Mouse (Mus musculus): ENCODE results near the gene Ms4a6c.
"Not testable (repeated sequence)": the region's sequence is repeated elsewhere in the genome, so short reads cannot be mapped to it uniquely, and the experiment has no call there.

GRCm38 (mm10) chr19:11497300-11497699 is 28.1 kb downstream of the Ms4a6c start:
- TF ChIP-seq CTCF (conservative IDR thresholded peaks at IDR 0.05 in 1 of 2, IDR thresholded peaks at IDR 0.05 in 1 of 2; ENCODE audit: low read depth in 2 of 2, low read length in 2 of 2); IRF4 (IDR thresholded peaks at IDR 0.05; ENCODE audit: low read depth, low read length); SIN3A (IDR thresholded peaks at IDR 0.05; ENCODE audit: low read length); UBTF (IDR thresholded peaks at IDR 0.05; ENCODE audit: low read depth, low read length); ZMIZ1 (IDR thresholded peaks at IDR 0.05; ENCODE audit: low read depth, low read length); MAZ (IDR thresholded peaks at IDR 0.05; ENCODE audit: low read depth, low read length); USF1 (IDR thresholded peaks at IDR 0.05; ENCODE audit: low read depth, low read length); CHD1 (IDR thresholded peaks at IDR 0.05; ENCODE audit: low read depth, low read length); ZNF384 (IDR thresholded peaks at IDR 0.05; ENCODE audit: low read depth, low read length); POLR2A (IDR thresholded peaks at IDR 0.05; ENCODE audit: low read depth, low read length); EP300 (IDR thresholded peaks at IDR 0.05; ENCODE audit: low read length); KAT2A (IDR thresholded peaks at IDR 0.05; ENCODE audit: insufficient replicate concordance, low read length); CHD2 (IDR thresholded peaks at IDR 0.05; ENCODE audit: low read length): not testable (repeated sequence)

Data from CH12.LX (cell line).